8 mouse cellular contexts compared by ENCODE assay signal in the genomic region with DNA sequence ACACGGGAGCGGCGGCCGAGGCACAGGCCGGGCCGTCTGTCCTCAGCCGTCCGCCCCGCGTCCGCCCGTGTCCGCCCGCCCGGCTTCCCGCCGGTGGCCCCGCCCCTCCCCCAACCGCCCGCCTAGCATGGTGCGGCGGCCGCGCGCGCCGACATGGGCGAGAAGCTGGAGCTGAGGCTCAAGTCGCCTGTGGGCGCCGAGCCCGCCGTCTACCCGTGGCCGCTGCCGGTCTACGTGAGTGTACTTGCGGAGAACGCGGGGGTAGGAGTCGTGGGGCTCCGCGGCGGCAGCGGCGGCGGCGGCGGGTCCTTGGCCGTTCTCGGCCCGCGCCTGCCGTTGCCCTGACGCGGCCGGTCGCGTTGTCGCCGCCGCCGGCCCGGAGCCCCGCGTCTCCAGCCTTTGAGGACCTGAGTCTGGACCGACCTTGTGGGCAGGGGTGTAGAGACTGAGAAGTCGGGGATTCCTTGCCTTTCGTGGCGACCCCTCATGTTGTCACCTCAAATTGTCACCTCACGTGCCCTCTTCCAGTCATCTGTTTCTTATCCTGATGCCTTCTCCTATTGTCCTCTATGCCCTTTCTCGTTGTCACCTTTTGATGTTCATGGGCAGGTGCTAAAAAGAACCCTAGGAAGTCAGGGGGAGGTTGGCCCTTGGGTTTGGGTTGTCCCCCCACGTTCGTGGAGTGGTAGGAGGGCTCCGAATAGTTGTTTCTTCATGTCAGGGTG. TPM values are rescaled to one million over a fixed set of nuclear protein-coding genes. Genes with fewer than 3 reads are reported as not detected.
DNase-seq lines count a peak whose midpoint lies in the region; ATAC-seq lines count a peak whose summit lies in the region.

No protein-coding gene starts in this region.

- peak overlapping the region; percentile 85 for H3K27ac ChIP-seq in lung, embryonic 15.5 days
- peak overlapping the region; percentile 83 for H3K27ac ChIP-seq in limb, embryonic 12.5 days
- peak overlapping the region; percentile 90 for H3K27ac ChIP-seq in neural tube, embryonic 15.5 days (replicated peaks)

- WGBS in lung, embryonic 15.5 days = under 1% methylated on average over 58 of the region's 75 CpGs
- WGBS in limb, embryonic 12.5 days = under 1% methylated on average over 75 of the region's 75 CpGs
- 1% methylated on average over 66 of the region's 75 CpGs for WGBS in neural tube, embryonic 15.5 days

- DNase-seq in lung, postnatal 10 days = no peak
- no peak for DNase-seq in frontal cortex, postnatal 36 days (ENCODE audit: low spot score in 2 of 2)
- DNase-seq in ovary, postnatal 14 days (ENCODE audit: low spot score) = no peak
- DNase-seq in adipocyte (ENCODE audit: low spot score) = no peak

- peak overlapping the region; percentile 89 for H3K4me3 ChIP-seq in lung, embryonic 15.5 days
- peak overlapping the region; percentile 99 for H3K4me3 ChIP-seq in limb, embryonic 12.5 days (replicated peaks)
- peak overlapping the region; percentile 73 for H3K4me3 ChIP-seq in neural tube, embryonic 15.5 days (replicated peaks)

- peaks cover 39% of the 10 kb centered on the region for H3K4me1 ChIP-seq in lung, embryonic 15.5 days
- H3K4me1 ChIP-seq in limb, embryonic 12.5 days (replicated peaks) = peaks cover 36% of the 10 kb centered on the region
- H3K4me1 ChIP-seq in neural tube, embryonic 15.5 days = peaks cover 64% of the 10 kb centered on the region

- H3K27me3 ChIP-seq in lung, embryonic 15.5 days = no peaks in the 10 kb centered on the region
- no peaks in the 10 kb centered on the region for H3K27me3 ChIP-seq in limb, embryonic 12.5 days
- H3K27me3 ChIP-seq in neural tube, embryonic 15.5 days (replicated peaks) = no peaks in the 10 kb centered on the region

- H3K9ac ChIP-seq in lung, embryonic 15.5 days = peak overlapping the region; percentile 96
- peak overlapping the region; percentile 95 for H3K9ac ChIP-seq in limb, embryonic 12.5 days (replicated peaks)
- H3K9ac ChIP-seq in neural tube, embryonic 15.5 days (replicated peaks) = peak overlapping the region; percentile 92

- no peaks in the 10 kb centered on the region for H3K36me3 ChIP-seq in lung, embryonic 15.5 days
- no peaks in the 10 kb centered on the region for H3K36me3 ChIP-seq in limb, embryonic 12.5 days
- H3K36me3 ChIP-seq in neural tube, embryonic 15.5 days = no peaks in the 10 kb centered on the region

- H3K9me3 ChIP-seq in lung, embryonic 15.5 days = no peaks in the 10 kb centered on the region
- no peaks in the 10 kb centered on the region for H3K9me3 ChIP-seq in limb, embryonic 12.5 days
- no peaks in the 10 kb centered on the region for H3K9me3 ChIP-seq in neural tube, embryonic 15.5 days (replicated peaks)

- peak overlapping the region; percentile 59 for H3K4me2 ChIP-seq in lung, embryonic 15.5 days
- peak overlapping the region; percentile 97 for H3K4me2 ChIP-seq in limb, embryonic 12.5 days
- H3K4me2 ChIP-seq in neural tube, embryonic 15.5 days = peak overlapping the region; percentile 89

- no peak for ATAC-seq in lung, embryonic 15.5 days (ENCODE audit: borderline replicate concordance, extremely low read depth, low FRiP score, low TSS enrichment)
- peak; percentile 37 for ATAC-seq in erythroid progenitor cell, adult 5-6 weeks (replicated peaks; ENCODE audit: low FRiP score, poor library complexity, severe bottlenecking)
- ATAC-seq in limb, embryonic 12.5 days (ENCODE audit: insufficient number of reproducible peaks, insufficient read depth, low FRiP score, low TSS enrichment, low read depth) = no peak; the same call in 1 of the 2 replicates
- ATAC-seq in neural tube, embryonic 15.5 days (ENCODE audit: low FRiP score) = peak; percentile 4; the same call in 1 of the 2 replicates

RNA-seq across cellular contexts. Expression of a gene that starts 0.4 kb away (rescaled TPM):
- 15.5 and 18.3 TPM in 2 replicates for polyA plus RNA-seq in lung, embryonic 15.5 days (2015; fragmentation: Nextera tagmentation; extraction: Ambion mirVana)
- 69.6 and 105 TPM in 2 replicates for total RNA-seq in erythroid progenitor cell, adult 5-6 weeks (2015; ENCODE audit: low replicate concordance)
- 51.7 and 61.7 TPM in 2 replicates for total RNA-seq in erythroid progenitor cell, adult 5-6 weeks (2017; ENCODE audit: low replicate concordance)
- 21.8 and 22.8 TPM in 2 replicates for polyA plus RNA-seq in limb, embryonic 12.5 days (2016; fragmentation: Nextera tagmentation; extraction: Ambion mirVana)
- polyA plus RNA-seq in neural tube, embryonic 15.5 days (2015; fragmentation: Nextera tagmentation; extraction: Ambion mirVana) = 19.3 and 20.3 TPM in 2 replicates

RNA-seq across cellular contexts. Expression of a gene that starts 13.4 kb away (rescaled TPM):
- polyA plus RNA-seq in lung, embryonic 15.5 days (2015; fragmentation: Nextera tagmentation; extraction: Ambion mirVana) = 68.2 and 72.4 TPM in 2 replicates
- total RNA-seq in erythroid progenitor cell, adult 5-6 weeks (2015; ENCODE audit: low replicate concordance) = 42.8 and 69.6 TPM in 2 replicates
- total RNA-seq in erythroid progenitor cell, adult 5-6 weeks (2017; ENCODE audit: low replicate concordance) = 66.0 and 111 TPM in 2 replicates
- polyA plus RNA-seq in limb, embryonic 12.5 days (2016; fragmentation: Nextera tagmentation; extraction: Ambion mirVana) = 73.8 and 76.8 TPM in 2 replicates
- polyA plus RNA-seq in neural tube, embryonic 15.5 days (2015; fragmentation: Nextera tagmentation; extraction: Ambion mirVana) = 108 and 115 TPM in 2 replicates

RNA-seq across cellular contexts. Expression of a gene that starts 42.5 kb away (rescaled TPM):
- 60.1 and 64.7 TPM in 2 replicates for polyA plus RNA-seq in lung, embryonic 15.5 days (2015; fragmentation: Nextera tagmentation; extraction: Ambion mirVana)
- total RNA-seq in erythroid progenitor cell, adult 5-6 weeks (2015; ENCODE audit: low replicate concordance) = 34.2 and 48.6 TPM in 2 replicates
- 16.8 and 18.1 TPM in 2 replicates for total RNA-seq in erythroid progenitor cell, adult 5-6 weeks (2017; ENCODE audit: low replicate concordance)
- polyA plus RNA-seq in limb, embryonic 12.5 days (2016; fragmentation: Nextera tagmentation; extraction: Ambion mirVana) = 63.0 and 72.8 TPM in 2 replicates
- 53.3 and 59.8 TPM in 2 replicates for polyA plus RNA-seq in neural tube, embryonic 15.5 days (2015; fragmentation: Nextera tagmentation; extraction: Ambion mirVana)

RNA-seq across cellular contexts. Expression of a gene that starts 43.0 kb away (rescaled TPM):
- polyA plus RNA-seq in lung, embryonic 15.5 days (2015; fragmentation: Nextera tagmentation; extraction: Ambion mirVana) = 116 and 118 TPM in 2 replicates
- 71.0 and 81.7 TPM in 2 replicates for total RNA-seq in erythroid progenitor cell, adult 5-6 weeks (2015; ENCODE audit: low replicate concordance)
- 18.9 and 38.1 TPM in 2 replicates for total RNA-seq in erythroid progenitor cell, adult 5-6 weeks (2017; ENCODE audit: low replicate concordance)
- 132 and 144 TPM in 2 replicates for polyA plus RNA-seq in limb, embryonic 12.5 days (2016; fragmentation: Nextera tagmentation; extraction: Ambion mirVana)
- polyA plus RNA-seq in neural tube, embryonic 15.5 days (2015; fragmentation: Nextera tagmentation; extraction: Ambion mirVana) = 135 and 146 TPM in 2 replicates

RNA-seq across cellular contexts. Expression of a gene that starts 49.6 kb away (rescaled TPM):
- polyA plus RNA-seq in lung, embryonic 15.5 days (2015; fragmentation: Nextera tagmentation; extraction: Ambion mirVana) = 0.09 and 0.13 TPM in 2 replicates
- not detected in 2 replicates for total RNA-seq in erythroid progenitor cell, adult 5-6 weeks (2015; ENCODE audit: low replicate concordance)
- not detected in 2 replicates for total RNA-seq in erythroid progenitor cell, adult 5-6 weeks (2017; ENCODE audit: low replicate concordance)
- not detected in 2 replicates for polyA plus RNA-seq in limb, embryonic 12.5 days (2016; fragmentation: Nextera tagmentation; extraction: Ambion mirVana)
- polyA plus RNA-seq in neural tube, embryonic 15.5 days (2015; fragmentation: Nextera tagmentation; extraction: Ambion mirVana) = not detected in 2 replicates

Comparison
In these comparisons a context has a peak if more than half of its experiments do, and no peak if none do; other contexts are left out.
1. ATAC-seq: peak in erythroid progenitor cell, adult 5-6 weeks (single experiment) and neural tube, embryonic 15.5 days (single experiment); none in lung, embryonic 15.5 days (single experiment) and limb, embryonic 12.5 days (single experiment).
2. Peak in every context shown above with its lines, with median percentiles within 50 percentile points of each other: H3K27ac ChIP-seq, H3K4me2 ChIP-seq, H3K4me3 ChIP-seq and H3K9ac ChIP-seq.